Mouse (Mus musculus) lung, embryonic 15.5 days (tissue): ENCODE measurements at regions not wholly inside any gene's neighbourhood (a gene's known extent, or its start where the extent isn't known, plus 50 kb on each side); places are given as distances from the start of the nearest gene placed in this dataset.

Experiments
- ATAC-seq: fragments of 200-750 bp; cut with Nextera tagmentation; 2 replicates; pipeline ENCODE4 v1.8.0; 2017; ENCODE audit warnings: moderate number of reproducible peaks, borderline replicate concordance; ENCODE audit not compliant: low FRiP score, low TSS enrichment; ENCODE audit errors: extremely low read depth
- H3K27ac ChIP-seq: fragments of 300-500 bp; sonication (generic); 2 replicates; pipeline ENCODE4 v1.5.1; 2015; ENCODE audit warnings: moderate library complexity, mild to moderate bottlenecking, inconsistent platforms
- H3K27me3 ChIP-seq: fragments of 300-500 bp; sonication (generic); 2 replicates; pipeline ENCODE4 v1.6.1; 2015; ENCODE audit warnings: inconsistent platforms
- H3K36me3 ChIP-seq: fragments of 300-500 bp; sonication (generic); 2 replicates; pipeline ENCODE4 v1.6.1; 2015; ENCODE audit warnings: inconsistent platforms
- H3K4me1 ChIP-seq: fragments of 300-500 bp; sonication (generic); 2 replicates; pipeline ENCODE4 v1.6.1; 2015; ENCODE audit warnings: inconsistent platforms
- H3K4me2 ChIP-seq: fragments of 300-500 bp; sonication (generic); 2 replicates; pipeline ENCODE4 v1.6.1; 2015; ENCODE audit warnings: inconsistent platforms, mild to moderate bottlenecking, moderate library complexity
- H3K4me3 ChIP-seq: fragments of 300-500 bp; sonication (generic); 2 replicates; pipeline ENCODE4 v1.5.1; 2015; ENCODE audit warnings: mild to moderate bottlenecking, inconsistent platforms
- H3K9ac ChIP-seq: fragments of 300-500 bp; sonication (generic); 2 replicates; pipeline ENCODE4 v1.6.1; 2015; ENCODE audit warnings: inconsistent platforms
- H3K9me3 ChIP-seq: fragments of 300-500 bp; sonication (generic); 2 replicates; pipeline ENCODE4 v1.6.1; 2016; ENCODE audit warnings: inconsistent platforms
- WGBS: fragments of 180-500 bp; shearing (Covaris S2); methylation state at CpG from one replicate; pipeline ENCODE4 v1.1.7; 2015; 5-methylcytosine and 5-hydroxymethylcytosine counted together

DNA sequence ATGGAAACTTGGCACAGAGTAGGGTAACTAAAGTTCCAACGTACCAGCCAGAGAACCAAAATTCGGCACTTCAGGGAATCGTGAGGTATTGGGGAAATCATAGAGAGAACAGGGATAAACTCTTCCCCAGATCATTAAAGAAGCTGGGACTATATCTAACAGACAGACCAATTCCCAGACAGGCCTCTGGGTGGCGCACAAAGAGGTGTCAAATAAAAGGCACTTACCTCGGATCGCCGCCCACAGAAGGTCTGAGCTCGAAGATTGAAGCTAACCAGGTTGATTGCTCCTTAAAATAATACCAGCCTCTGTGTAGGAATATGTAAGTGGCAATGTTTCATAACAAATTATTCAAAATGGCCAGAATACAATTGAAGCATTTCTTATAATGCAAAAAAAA, 151.2 kb downstream of the CK137956 start:
- Histone ChIP-seq H3K4me3 (no peak overlapping the region), H3K36me3 (no peaks in the 10 kb centered on the region), H3K27me3 (no peaks in the 10 kb centered on the region), H3K4me1 (no peaks in the 10 kb centered on the region), H3K9me3 (no peaks in the 10 kb centered on the region), H3K4me2 (no peak overlapping the region), H3K27ac (no peak overlapping the region), H3K9ac (no peak overlapping the region)
- WGBS = 77% methylated on average over 8 of the region's 8 CpGs
- no peak for ATAC-seq

DNA sequence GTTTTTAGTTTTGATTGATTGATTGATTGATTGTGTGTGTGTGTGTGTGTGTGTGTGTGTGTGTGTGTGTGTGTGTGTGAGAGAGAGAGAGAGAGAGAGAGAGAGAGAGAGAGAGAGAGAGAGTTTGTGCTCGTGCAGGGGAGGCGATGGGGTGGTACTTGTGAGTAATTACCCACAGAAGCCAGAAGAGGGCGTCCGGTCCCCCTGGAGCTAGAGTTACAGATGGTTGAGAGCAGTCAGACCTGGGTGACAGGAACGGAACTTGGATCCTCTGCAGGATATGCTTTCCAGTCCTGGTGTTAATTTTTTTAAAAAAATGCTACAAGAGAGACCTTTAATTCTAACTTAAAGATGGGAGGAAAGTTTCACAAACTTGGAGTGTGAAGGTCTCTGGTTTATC, 151.7 kb downstream of the CK137956 start:
- no peak overlapping the region for H3K9ac ChIP-seq
- no peak overlapping the region for H3K27ac ChIP-seq
- 65% methylated on average over 5 of the region's 5 CpGs for WGBS
- no peaks in the 10 kb centered on the region for H3K27me3 ChIP-seq
- H3K4me1 ChIP-seq = no peaks in the 10 kb centered on the region
- no peaks in the 10 kb centered on the region for H3K9me3 ChIP-seq
- ATAC-seq = no peak
- no peak overlapping the region for H3K4me2 ChIP-seq
- H3K36me3 ChIP-seq = no peaks in the 10 kb centered on the region
- H3K4me3 ChIP-seq = no peak overlapping the region

DNA sequence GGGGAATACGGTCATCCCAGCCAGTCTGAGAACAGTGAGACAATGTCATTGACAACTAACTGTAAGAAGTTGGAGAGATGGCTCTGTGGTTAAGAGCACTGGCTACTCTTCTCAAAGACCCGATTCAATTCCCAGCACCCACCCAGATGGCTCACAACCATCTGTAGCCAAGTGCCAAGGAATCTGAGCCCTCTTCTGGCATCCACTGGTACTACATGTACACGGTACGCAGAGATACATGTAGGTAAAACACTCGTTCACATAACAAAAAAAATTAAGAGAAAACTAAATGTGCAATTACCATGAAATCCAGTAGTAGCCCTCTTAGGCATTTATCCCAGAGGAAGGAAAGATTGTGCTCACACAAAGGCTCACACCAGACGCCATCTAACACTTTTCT, 156.1 kb downstream of the CK137956 start:
- H3K9ac ChIP-seq = no peak overlapping the region
- H3K4me1 ChIP-seq = no peaks in the 10 kb centered on the region
- WGBS = 86% methylated on average over 6 of the region's 6 CpGs
- no peaks in the 10 kb centered on the region for H3K36me3 ChIP-seq
- H3K9me3 ChIP-seq = no peaks in the 10 kb centered on the region
- no peak overlapping the region for H3K4me3 ChIP-seq
- no peak overlapping the region for H3K27ac ChIP-seq
- H3K4me2 ChIP-seq = no peak overlapping the region
- ATAC-seq = no peak
- H3K27me3 ChIP-seq = no peaks in the 10 kb centered on the region

DNA sequence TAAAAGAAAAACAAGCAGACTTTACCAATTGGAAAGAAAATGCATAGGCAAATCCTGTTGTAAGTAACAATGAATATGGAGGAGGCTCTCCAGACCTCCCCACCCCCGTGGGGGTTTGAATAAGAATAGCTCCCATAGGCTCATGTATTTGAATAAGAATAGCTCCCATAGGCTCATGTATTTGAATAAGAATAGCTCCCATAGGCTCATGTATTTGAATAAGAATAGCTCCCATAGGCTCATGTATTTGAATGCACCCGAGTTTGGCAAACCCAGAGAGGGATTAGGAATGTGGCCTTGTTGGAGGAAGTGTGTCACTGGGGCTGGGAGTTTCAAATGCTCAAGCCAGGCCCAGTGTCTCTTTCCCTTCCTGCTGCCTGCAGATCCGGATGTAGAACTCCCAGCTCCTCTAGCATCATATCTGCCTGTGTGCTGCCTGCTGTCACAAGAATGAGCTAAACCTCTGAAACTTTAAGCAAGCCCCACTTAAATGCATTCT, 158.7 kb downstream of the CK137956 start:
- no peaks in the 10 kb centered on the region for H3K4me1 ChIP-seq
- ATAC-seq = no peak
- no peaks in the 10 kb centered on the region for H3K36me3 ChIP-seq
- H3K9me3 ChIP-seq = no peaks in the 10 kb centered on the region
- H3K9ac ChIP-seq = no peak overlapping the region
- WGBS = 70% methylated on average over 3 of the region's 3 CpGs
- no peak overlapping the region for H3K27ac ChIP-seq
- H3K4me3 ChIP-seq = no peak overlapping the region
- no peak overlapping the region for H3K4me2 ChIP-seq
- no peaks in the 10 kb centered on the region for H3K27me3 ChIP-seq

DNA sequence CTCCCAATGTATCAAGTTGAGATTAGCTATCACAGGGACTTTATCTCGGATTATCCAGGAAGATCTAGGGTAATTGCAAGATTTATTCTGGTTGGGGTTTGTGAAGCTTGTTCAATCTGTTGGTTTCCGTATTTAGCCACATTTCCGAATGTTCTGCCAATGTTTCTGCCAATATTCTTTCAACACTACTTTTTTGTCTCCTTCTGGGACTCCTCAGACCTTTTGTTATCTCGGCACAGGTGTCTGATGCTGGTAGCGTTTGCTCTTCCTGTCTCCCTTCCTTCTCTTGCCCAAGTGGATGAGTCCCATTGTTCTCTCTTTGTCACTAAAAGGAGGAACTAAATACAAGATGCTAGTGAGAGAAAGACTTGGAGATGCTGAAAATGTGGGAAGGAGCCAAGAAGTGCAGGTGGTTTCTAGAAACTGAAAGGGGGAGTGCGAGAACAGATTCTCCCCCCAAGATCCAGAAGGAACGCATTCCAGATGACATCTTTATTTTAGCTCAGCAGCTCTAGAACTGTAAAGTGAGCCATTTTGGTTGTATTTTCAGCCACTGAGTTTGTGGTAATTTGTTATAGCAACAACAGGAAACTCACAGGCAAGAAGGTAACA, 159.7 kb downstream of the CK137956 start:
- 79% methylated on average over 7 of the region's 7 CpGs for WGBS

DNA sequence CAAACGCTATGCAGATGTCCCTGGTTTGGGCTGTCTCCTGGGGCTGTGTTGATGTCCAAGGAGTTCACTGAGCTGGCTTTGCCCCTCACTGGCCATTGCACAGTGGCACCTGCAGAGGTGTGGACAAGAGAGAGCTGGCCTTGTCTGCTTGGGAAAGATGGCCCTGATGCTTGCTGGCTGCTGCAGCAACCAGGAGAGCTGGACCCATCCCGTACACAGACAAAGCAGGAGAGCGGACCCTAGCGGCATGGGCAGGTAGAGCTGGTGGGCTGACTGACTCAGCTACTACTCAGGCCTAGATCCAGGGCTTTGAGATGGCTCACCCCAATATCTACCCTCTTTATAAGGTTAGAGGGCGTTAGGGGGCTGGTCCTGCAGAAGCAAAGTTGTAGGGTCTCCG, 161.7 kb downstream of the CK137956 start:
- no peaks in the 10 kb centered on the region for H3K9me3 ChIP-seq
- H3K36me3 ChIP-seq = no peaks in the 10 kb centered on the region
- no peak overlapping the region for H3K27ac ChIP-seq
- no peaks in the 10 kb centered on the region for H3K4me1 ChIP-seq
- ATAC-seq = no peak
- no peak overlapping the region for H3K4me3 ChIP-seq
- WGBS = 58% methylated on average over 6 of the region's 6 CpGs
- H3K27me3 ChIP-seq = no peaks in the 10 kb centered on the region
- H3K4me2 ChIP-seq = no peak overlapping the region
- no peak overlapping the region for H3K9ac ChIP-seq

More for the DNA sequence above, 159.7 kb downstream of the CK137956 start:
- ATAC-seq = no peak
- Histone ChIP-seq H3K9ac (no peak overlapping the region), H3K27me3 (no peaks in the 10 kb centered on the region), H3K4me3 (no peak overlapping the region), H3K9me3 (no peaks in the 10 kb centered on the region), H3K4me1 (no peaks in the 10 kb centered on the region), H3K4me2 (no peak overlapping the region), H3K36me3 (no peaks in the 10 kb centered on the region), H3K27ac (no peak overlapping the region)

DNA sequence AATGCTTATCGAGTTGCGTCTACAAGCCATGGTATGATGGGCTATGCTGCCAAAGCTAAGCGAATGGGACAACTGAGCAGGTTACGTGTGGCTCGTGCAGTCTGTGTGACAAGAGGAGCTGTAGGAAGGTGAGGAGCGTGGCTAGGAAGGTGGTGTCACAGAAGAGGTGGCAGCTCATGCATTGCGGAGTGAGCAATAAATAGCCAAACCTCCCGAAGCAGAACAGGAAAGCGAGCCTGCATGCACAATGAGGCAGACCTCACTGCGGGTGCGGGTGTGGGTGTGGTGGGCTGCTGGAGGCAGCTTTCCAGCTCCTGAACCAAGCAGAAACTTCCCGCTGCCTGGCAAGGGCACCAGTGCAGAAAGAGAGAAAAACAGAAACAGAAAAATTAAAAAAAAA, 181.5 kb downstream of the CK137956 start:
- no peaks in the 10 kb centered on the region for H3K36me3 ChIP-seq
- H3K9me3 ChIP-seq = no peaks in the 10 kb centered on the region
- no peak overlapping the region for H3K4me2 ChIP-seq
- H3K27me3 ChIP-seq = no peaks in the 10 kb centered on the region
- H3K4me1 ChIP-seq = no peaks in the 10 kb centered on the region
- no peak for ATAC-seq
- no peak overlapping the region for H3K27ac ChIP-seq
- WGBS = 83% methylated on average over 12 of the region's 12 CpGs
- H3K4me3 ChIP-seq = no peak overlapping the region
- no peak overlapping the region for H3K9ac ChIP-seq

DNA sequence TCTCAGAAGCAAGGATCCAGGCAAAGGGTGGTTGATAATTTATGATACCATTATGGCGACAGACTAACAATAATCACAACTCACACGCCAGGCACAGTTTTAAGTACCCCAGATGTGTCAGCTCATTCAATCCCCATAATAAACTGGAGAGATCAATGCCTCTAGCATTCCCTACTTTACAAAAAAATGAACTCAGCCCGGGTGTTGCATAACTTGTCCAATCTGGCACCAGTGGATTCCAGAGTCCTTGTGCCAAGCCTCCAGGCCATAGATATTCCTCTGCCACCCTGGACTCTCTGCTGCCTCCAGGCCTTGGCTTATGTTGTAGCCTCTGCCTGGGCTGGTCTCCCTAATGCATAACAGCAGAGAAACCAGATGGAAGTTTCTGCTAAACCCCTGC, 185.0 kb downstream of the CK137956 start:
- Histone ChIP-seq H3K4me1 (no peaks in the 10 kb centered on the region), H3K9ac (no peak overlapping the region), H3K4me3 (no peak overlapping the region), H3K9me3 (no peaks in the 10 kb centered on the region), H3K36me3 (no peaks in the 10 kb centered on the region), H3K27me3 (no peaks in the 10 kb centered on the region), H3K4me2 (no peak overlapping the region), H3K27ac (no peak overlapping the region)
- no peak for ATAC-seq
- WGBS = 61% methylated on average over 3 of the region's 3 CpGs

DNA sequence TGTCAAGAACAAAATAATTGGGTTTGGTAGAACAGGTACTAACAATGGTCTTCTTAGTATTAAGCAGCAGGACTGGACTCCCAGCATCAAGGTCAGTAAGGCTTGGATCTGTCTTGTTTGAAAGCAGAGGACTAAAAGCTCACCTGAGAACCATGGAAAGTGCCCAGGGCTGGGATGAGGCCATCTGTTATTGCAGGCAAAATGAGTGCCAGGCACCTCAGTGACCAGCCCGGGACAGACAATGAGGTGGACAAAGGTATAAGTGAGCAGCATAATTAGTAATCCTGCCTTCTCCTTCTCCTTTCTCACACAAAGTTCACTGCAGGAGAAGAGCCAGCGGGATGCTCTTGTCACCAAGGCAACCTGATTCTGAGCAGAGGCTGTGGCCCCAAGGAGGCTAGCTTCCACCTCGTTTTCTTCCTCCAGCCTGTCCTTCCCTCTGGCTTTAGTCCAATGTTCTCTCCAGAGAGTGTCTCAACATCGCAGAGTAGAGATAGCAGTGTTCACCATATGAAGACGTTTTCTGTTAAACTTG, 198.7 kb downstream of the CK137956 start:
- Histone ChIP-seq H3K4me1 (no peaks in the 10 kb centered on the region), H3K4me3 (no peak overlapping the region), H3K27ac (no peak overlapping the region), H3K9me3 (no peaks in the 10 kb centered on the region), H3K4me2 (no peak overlapping the region), H3K27me3 (no peaks in the 10 kb centered on the region), H3K9ac (no peak overlapping the region), H3K36me3 (no peaks in the 10 kb centered on the region)
- 58% methylated on average over 5 of the region's 5 CpGs for WGBS
- no peak for ATAC-seq

DNA sequence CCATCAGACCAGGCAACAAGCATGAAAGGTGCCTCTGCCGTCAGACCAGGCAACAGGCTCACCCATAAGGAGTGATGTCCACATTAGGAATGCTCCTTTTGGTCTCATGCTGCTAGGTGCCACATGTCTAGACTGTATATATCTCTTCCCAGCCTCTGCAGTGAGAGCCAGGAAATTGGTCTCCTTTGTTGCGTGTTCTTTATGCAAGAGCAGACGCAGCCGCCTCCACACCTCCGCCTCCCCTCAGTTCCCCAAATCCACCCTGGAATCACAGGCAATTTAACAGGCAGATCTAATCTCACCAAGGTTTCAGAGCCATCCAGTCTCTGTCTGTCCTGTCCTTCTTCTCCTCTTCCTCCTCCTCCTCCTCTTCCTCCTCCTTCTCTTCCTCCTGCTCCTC, 207.0 kb downstream of the CK137956 start:
- Histone ChIP-seq H3K4me3 (no peak overlapping the region), H3K4me1 (no peaks in the 10 kb centered on the region), H3K36me3 (no peaks in the 10 kb centered on the region), H3K4me2 (no peak overlapping the region), H3K27me3 (no peaks in the 10 kb centered on the region), H3K9ac (no peak overlapping the region), H3K27ac (no peak overlapping the region), H3K9me3 (no peaks in the 10 kb centered on the region)
- no peak for ATAC-seq
- 84% methylated on average over 5 of the region's 5 CpGs for WGBS

DNA sequence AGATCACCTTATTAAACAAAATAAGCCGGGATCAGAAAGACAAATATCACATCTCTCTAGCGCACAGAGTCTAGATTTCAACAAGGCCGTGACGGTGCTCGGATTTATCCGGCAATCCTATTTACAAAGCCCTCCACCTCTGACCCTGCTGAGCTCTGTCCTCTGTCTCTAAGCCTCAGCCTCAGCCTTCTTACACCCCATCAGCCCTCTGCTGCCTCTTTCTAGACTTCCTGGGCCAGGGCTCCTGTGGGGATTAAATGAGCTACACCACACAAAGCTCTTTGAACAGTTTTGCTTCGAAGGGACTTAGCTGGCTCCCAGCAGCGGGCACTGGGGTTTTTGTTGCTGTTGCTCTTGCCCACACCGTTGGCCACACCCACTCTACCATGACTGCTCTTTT, 211.8 kb downstream of the CK137956 start:
- Histone ChIP-seq H3K4me1 (no peaks in the 10 kb centered on the region), H3K36me3 (no peaks in the 10 kb centered on the region), H3K9ac (no peak overlapping the region), H3K27me3 (no peaks in the 10 kb centered on the region), H3K4me2 (no peak overlapping the region), H3K27ac (no peak overlapping the region), H3K4me3 (no peak overlapping the region), H3K9me3 (no peaks in the 10 kb centered on the region)
- WGBS = 66% methylated on average over 9 of the region's 9 CpGs
- ATAC-seq = no peak

DNA sequence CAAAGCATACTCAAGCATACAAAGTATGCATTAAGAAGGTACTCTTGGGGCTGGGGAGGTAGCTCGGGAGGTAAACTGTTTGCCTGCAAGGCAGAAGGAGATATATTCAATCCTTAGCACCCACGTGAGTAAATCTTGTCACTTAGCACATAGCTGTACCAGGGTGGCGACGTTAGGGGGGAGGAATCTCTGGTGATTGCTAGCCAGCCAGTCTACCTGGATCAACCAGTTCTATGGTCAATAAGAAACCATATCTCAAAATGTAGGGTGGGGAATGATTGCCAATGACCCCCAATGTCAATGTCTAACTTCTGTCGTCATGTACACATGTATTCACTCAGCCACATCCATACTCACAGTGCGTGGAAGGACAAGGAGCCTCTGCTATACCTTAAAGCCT, 214.5 kb downstream of the CK137956 start:
- Histone ChIP-seq H3K27me3 (no peaks in the 10 kb centered on the region), H3K9ac (no peak overlapping the region), H3K4me3 (no peak overlapping the region), H3K36me3 (no peaks in the 10 kb centered on the region), H3K27ac (no peak overlapping the region), H3K4me2 (no peak overlapping the region), H3K9me3 (no peaks in the 10 kb centered on the region), H3K4me1 (no peaks in the 10 kb centered on the region)
- 71% methylated on average over 6 of the region's 6 CpGs for WGBS
- no peak for ATAC-seq

DNA sequence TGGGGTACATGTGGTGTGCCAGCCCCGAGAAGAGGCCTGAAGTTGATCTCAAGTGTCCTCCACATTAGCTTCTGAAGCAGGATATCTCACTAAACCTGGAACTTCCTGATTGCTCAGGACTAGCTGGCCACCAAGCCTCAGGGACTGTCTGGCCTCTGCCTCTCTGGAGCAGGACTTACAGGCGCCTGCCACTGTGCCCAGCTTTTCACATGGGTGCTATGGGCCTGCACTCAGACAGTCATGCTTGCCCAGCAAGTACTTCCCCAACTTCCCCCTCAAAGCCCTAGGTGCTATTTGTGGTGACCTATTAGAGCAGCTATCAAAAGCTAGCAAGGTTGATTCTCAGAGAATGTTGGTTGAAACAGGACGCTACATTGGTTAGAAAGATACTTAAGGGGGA, 220.0 kb downstream of the CK137956 start:
- Histone ChIP-seq H3K4me1 (no peaks in the 10 kb centered on the region), H3K27me3 (no peaks in the 10 kb centered on the region), H3K4me2 (no peak overlapping the region), H3K27ac (no peak overlapping the region), H3K4me3 (no peak overlapping the region), H3K9me3 (no peaks in the 10 kb centered on the region), H3K36me3 (no peaks in the 10 kb centered on the region), H3K9ac (no peak overlapping the region)
- WGBS = 84% methylated on average over 3 of the region's 3 CpGs
- no peak for ATAC-seq
